Mouse (Mus musculus) liver, embryonic 13.5 days (tissue): Measurements from ENCODE around the gene Ftcd. TPM values are rescaled to one million over a fixed set of nuclear protein-coding genes. Genes with fewer than 3 reads are reported as not detected.

Source experiments
- ATAC-seq: fragments of 200-750 bp; cut with Nextera tagmentation; 2 replicates; pipeline ENCODE4 v1.8.0; 2017; ENCODE audit warnings: low read depth, mild to moderate bottlenecking, moderate number of reproducible peaks, moderate library complexity
- DNase-seq: peaks from one replicate; pipeline ENCODE4 v3.0.0; 2022
- H3K27ac ChIP-seq: fragments of 300-500 bp; sonication (generic); 2 replicates; pipeline ENCODE4 v1.5.1; 2015; ENCODE audit warnings: moderate library complexity, mild to moderate bottlenecking, inconsistent platforms
- H3K27me3 ChIP-seq: fragments of 300-500 bp; sonication (generic); 2 replicates; pipeline ENCODE4 v1.6.1; 2015; ENCODE audit warnings: mild to moderate bottlenecking, inconsistent platforms
- H3K36me3 ChIP-seq: fragments of 300-500 bp; sonication (generic); 2 replicates; pipeline ENCODE4 v1.6.1; 2015; ENCODE audit warnings: mild to moderate bottlenecking, inconsistent platforms
- H3K4me1 ChIP-seq: fragments of 300-500 bp; sonication (generic); replicated peaks from 2 replicates; pipeline ENCODE4 v1.6.1; 2015; ENCODE audit warnings: inconsistent platforms
- H3K4me2 ChIP-seq: fragments of 300-500 bp; sonication (generic); 2 replicates; pipeline ENCODE4 v1.6.1; 2015; ENCODE audit warnings: inconsistent platforms, mild to moderate bottlenecking, moderate library complexity
- H3K4me3 ChIP-seq: fragments of 300-500 bp; sonication (generic); replicated peaks from 2 replicates; pipeline ENCODE4 v1.5.1; 2015; ENCODE audit warnings: mild to moderate bottlenecking, inconsistent platforms
- H3K9ac ChIP-seq: fragments of 300-500 bp; sonication (generic); 2 replicates; pipeline ENCODE4 v1.6.1; 2015; ENCODE audit warnings: mild to moderate bottlenecking, inconsistent platforms
- H3K9me3 ChIP-seq: fragments of 300-500 bp; sonication (generic); replicated peaks from 2 replicates; pipeline ENCODE4 v1.6.1; 2016; ENCODE audit warnings: inconsistent platforms
- WGBS: fragments of 180-500 bp; shearing (Covaris S2); methylation state at CpG from one replicate; pipeline ENCODE4 v1.1.7; 2015; ENCODE audit not compliant: insufficient replicate concordance; 5-methylcytosine and 5-hydroxymethylcytosine counted together
- polyA plus RNA-seq: library from polyadenylated mRNA; unstranded; fragments of >200 nt; fragmentation: Nextera tagmentation; extraction: Ambion mirVana; gene quantifications from 2 replicates; pipeline ENCODE4 v1.2.1, GENCODE M21; 2015

Gene Ftcd
- polyA plus RNA-seq, 1 experiment from 2014 or later = 19.1 TPM

GRCm38 (mm10) chr10:76551556-76551955, 23.9 kb upstream of the Ftcd start:
- Histone ChIP-seq H3K9me3 (no peaks in the 10 kb centered on the region), H3K27ac (no peak overlapping the region), H3K9ac (no peak overlapping the region), H3K4me1 (no peaks in the 10 kb centered on the region), H3K4me3 (no peak overlapping the region), H3K27me3 (no peaks in the 10 kb centered on the region), H3K36me3 (peaks cover 77% of the 10 kb centered on the region), H3K4me2 (no peak overlapping the region)
- WGBS = 81% methylated on average over 3 of the region's 3 CpGs
- ATAC-seq = no peak
- no peak for DNase-seq

GRCm38 (mm10) chr10:76554061-76554460, 21.4 kb upstream of the Ftcd start:
- peaks cover 56% of the 10 kb centered on the region for H3K36me3 ChIP-seq
- WGBS = 79% methylated on average over 5 of the region's 5 CpGs
- no peak overlapping the region for H3K4me3 ChIP-seq

GRCm38 (mm10) chr10:76561972-76562371, 13.5 kb upstream of the Ftcd start, which contains the start of gene Spatc1l:
TSS of gene Spatc1l (plus strand) at chr10:76562272.
- H3K4me3 ChIP-seq = no peak within 1 kb of the TSS
- DNase-seq = no peak
- WGBS = 76% methylated on average over 10 of the region's 10 CpGs
- H3K27me3 ChIP-seq = no peaks in the 10 kb centered on the region
- ATAC-seq = no peak
- H3K4me2 ChIP-seq = no peak within 1 kb of the TSS
- no peak within 1 kb of the TSS for H3K27ac ChIP-seq
- H3K4me1 ChIP-seq = no peaks in the 10 kb centered on the region
- H3K9me3 ChIP-seq = no peaks in the 10 kb centered on the region
- H3K9ac ChIP-seq = no peak within 1 kb of the TSS
- H3K36me3 ChIP-seq = no peaks in the 10 kb centered on the region

More at GRCm38 (mm10) chr10:76554061-76554460, 21.4 kb upstream of the Ftcd start:
- Histone ChIP-seq H3K4me2 (no peak overlapping the region), H3K4me1 (no peaks in the 10 kb centered on the region), H3K9me3 (no peaks in the 10 kb centered on the region), H3K27me3 (no peaks in the 10 kb centered on the region), H3K27ac (no peak overlapping the region), H3K9ac (no peak overlapping the region)
- DNase-seq (no peak), ATAC-seq (no peak)

GRCm38 (mm10) chr10:76569996-76570685, 5.3 kb upstream of the Ftcd start:
- H3K9ac ChIP-seq = no peak overlapping the region
- no peak overlapping the region for H3K27ac ChIP-seq
- no peaks in the 10 kb centered on the region for H3K36me3 ChIP-seq
- ATAC-seq = no peak
- no peak overlapping the region for H3K4me2 ChIP-seq
- H3K9me3 ChIP-seq = no peaks in the 10 kb centered on the region
- no peak overlapping the region for H3K4me3 ChIP-seq
- WGBS = 80% methylated on average over 22 of the region's 22 CpGs
- no peaks in the 10 kb centered on the region for H3K27me3 ChIP-seq
- H3K4me1 ChIP-seq = no peaks in the 10 kb centered on the region
- no peak for DNase-seq

- H3K4me2 ChIP-seq = no peak overlapping the region
- no peak overlapping the region for H3K9ac ChIP-seq
- no peak overlapping the region for H3K4me3 ChIP-seq
- no peak overlapping the region for H3K27ac ChIP-seq
- H3K9me3 ChIP-seq = no peaks in the 10 kb centered on the region
- H3K36me3 ChIP-seq = no peaks in the 10 kb centered on the region
- no peak for ATAC-seq
- no peaks in the 10 kb centered on the region for H3K27me3 ChIP-seq
- H3K4me1 ChIP-seq = no peaks in the 10 kb centered on the region
- WGBS = 24% methylated on average over 2 of the region's 2 CpGs
- no peak for DNase-seq
These were observed 4.4 kb upstream of the Ftcd start for GRCm38 (mm10) chr10:76571070-76571469.

- DNase-seq (no peak), ATAC-seq (no peak)
- H3K27ac ChIP-seq = no peak overlapping the region
- WGBS = 66% methylated on average over 3 of the region's 3 CpGs
- H3K4me1 ChIP-seq = no peaks in the 10 kb centered on the region
- H3K9me3 ChIP-seq = no peaks in the 10 kb centered on the region
- no peak overlapping the region for H3K9ac ChIP-seq
- H3K4me2 ChIP-seq = no peak overlapping the region
- no peaks in the 10 kb centered on the region for H3K36me3 ChIP-seq
- no peak overlapping the region for H3K4me3 ChIP-seq
- no peaks in the 10 kb centered on the region for H3K27me3 ChIP-seq
These were observed 3.3 kb upstream of the Ftcd start for GRCm38 (mm10) chr10:76572151-76572550.

- Histone ChIP-seq H3K9ac (no peak overlapping the region), H3K4me3 (no peak overlapping the region), H3K27me3 (no peaks in the 10 kb centered on the region), H3K4me2 (peak overlapping the region; percentile 47; the same call in 1 of the 2 replicates), H3K27ac (peak overlapping the region; percentile 71), H3K4me1 (peaks cover 9% of the 10 kb centered on the region; the same call in 1 of the 2 replicates), H3K9me3 (no peaks in the 10 kb centered on the region), H3K36me3 (0 out of 2 replicates have a peak, but pooled peaks cover 3% of the 10 kb centered on the region)
- ATAC-seq (peak; percentile 43), DNase-seq (no peak)
- WGBS = 63% methylated on average over 7 of the region's 7 CpGs
These were observed 1.5 kb downstream of the Ftcd start for GRCm38 (mm10) chr10:76576920-76577319.

- 0 out of 2 replicates have a peak, but pooled peaks cover 3% of the 10 kb centered on the region for H3K36me3 ChIP-seq
- no peaks in the 10 kb centered on the region for H3K9me3 ChIP-seq
- H3K27ac ChIP-seq = no peak overlapping the region
- 18% methylated on average over 10 of the region's 10 CpGs for WGBS
- DNase-seq (no peak), ATAC-seq (0 out of 2 replicates have a peak, but pooled peaks have one; percentile 19)
- H3K9ac ChIP-seq = no peak overlapping the region
- H3K27me3 ChIP-seq = no peaks in the 10 kb centered on the region
- no peak overlapping the region for H3K4me2 ChIP-seq
- no peak overlapping the region for H3K4me3 ChIP-seq
- H3K4me1 ChIP-seq = peaks cover 5% of the 10 kb centered on the region; the same call in 1 of the 2 replicates
These were observed 8.7 kb downstream of the Ftcd start for GRCm38 (mm10) chr10:76584138-76584537.

- Histone ChIP-seq H3K4me2 (no peak overlapping the region), H3K9ac (no peak overlapping the region), H3K27ac (no peak overlapping the region), H3K27me3 (no peaks in the 10 kb centered on the region), H3K4me3 (no peak overlapping the region), H3K9me3 (no peaks in the 10 kb centered on the region), H3K36me3 (0 out of 2 replicates have a peak, but pooled peaks cover 2% of the 10 kb centered on the region), H3K4me1 (no peaks in the 10 kb centered on the region)
- 26% methylated on average over 1 of the region's 1 CpGs for WGBS
- ATAC-seq = no peak
- DNase-seq = no peak
These were observed 10.7 kb downstream of the Ftcd start for GRCm38 (mm10) chr10:76586190-76586589.

- Histone ChIP-seq H3K9ac (no peak overlapping the region), H3K4me2 (no peak overlapping the region), H3K4me1 (no peaks in the 10 kb centered on the region), H3K9me3 (no peaks in the 10 kb centered on the region), H3K27ac (no peak overlapping the region), H3K27me3 (no peaks in the 10 kb centered on the region), H3K36me3 (no peaks in the 10 kb centered on the region), H3K4me3 (no peak overlapping the region)
- ATAC-seq = no peak
- 68% methylated on average over 11 of the region's 11 CpGs for WGBS
- no peak for DNase-seq
These were observed 14.7 kb downstream of the Ftcd start for GRCm38 (mm10) chr10:76590197-76590596.

GRCm38 (mm10) chr10:76596338-76596737, 20.9 kb downstream of the Ftcd start:
- no peaks in the 10 kb centered on the region for H3K9me3 ChIP-seq
- no peak overlapping the region for H3K4me2 ChIP-seq
- no peaks in the 10 kb centered on the region for H3K4me1 ChIP-seq
- 81% methylated on average over 31 of the region's 31 CpGs for WGBS
- no peak overlapping the region for H3K4me3 ChIP-seq
- H3K27ac ChIP-seq = no peak overlapping the region
- no peaks in the 10 kb centered on the region for H3K36me3 ChIP-seq
- H3K27me3 ChIP-seq = no peaks in the 10 kb centered on the region
- no peak overlapping the region for H3K9ac ChIP-seq
- ATAC-seq = no peak
- no peak for DNase-seq

GRCm38 (mm10) chr10:76602690-76603089, 27.2 kb downstream of the Ftcd start:
- ATAC-seq (no peak), DNase-seq (no peak)
- no peaks in the 10 kb centered on the region for H3K9me3 ChIP-seq
- no peaks in the 10 kb centered on the region for H3K4me1 ChIP-seq
- H3K9ac ChIP-seq = no peak overlapping the region
- H3K4me2 ChIP-seq = no peak overlapping the region
- H3K36me3 ChIP-seq = no peaks in the 10 kb centered on the region
- WGBS = 37% methylated on average over 3 of the region's 3 CpGs
- no peaks in the 10 kb centered on the region for H3K27me3 ChIP-seq
- H3K4me3 ChIP-seq = no peak overlapping the region
- H3K27ac ChIP-seq = no peak overlapping the region
